Mouse (Mus musculus) heart, adult 2 months (tissue): Measurements from ENCODE around the gene Xrcc4. TPM values are rescaled to one million over a fixed set of nuclear protein-coding genes. Genes with fewer than 3 reads are reported as not detected.
A peak's percentile ranks its signal among the peaks of the same experiment; 100 is the strongest.

Experiments
- DNase-seq, 2 experiments: peaks; one replicate each; pipeline ENCODE4 v3.0.0; 2021
- H3K27ac ChIP-seq: fragments of 200-600 bp; 2 replicates; pipeline ENCODE4 v1.8.1; 2022
- H3K27me3 ChIP-seq: fragments of 200-500 bp; 2 replicates; pipeline ENCODE4 v1.6.1; 2012; ENCODE audit warnings: mild to moderate bottlenecking, low read length, inconsistent platforms, mixed read lengths; ENCODE audit not compliant: control insufficient read depth, insufficient read depth
- H3K36me3 ChIP-seq: fragments of 200-500 bp; 2 replicates; pipeline ENCODE4 v1.6.1; 2012; ENCODE audit warnings: low read length, inconsistent platforms; ENCODE audit not compliant: control insufficient read depth, insufficient read depth
- H3K4me1 ChIP-seq: fragments of 200-500 bp; 2 replicates; pipeline ENCODE4 v1.6.1; 2011; ENCODE audit warnings: low read length; ENCODE audit not compliant: control insufficient read depth, insufficient read depth
- H3K4me3 ChIP-seq: fragments of 200-600 bp; 2 replicates; pipeline ENCODE4 v1.8.1; 2022
- H3K79me2 ChIP-seq: fragments of 200-500 bp; replicated peaks from 2 replicates; pipeline ENCODE4 v1.6.1; 2012; ENCODE audit warnings: mild to moderate bottlenecking, inconsistent platforms, low read length, moderate library complexity, mixed read lengths; ENCODE audit not compliant: control insufficient read depth, insufficient read depth
- H3K9ac ChIP-seq: fragments of 200-500 bp; 2 replicates; pipeline ENCODE4 v1.6.1; 2012; ENCODE audit warnings: low read depth, mild to moderate bottlenecking, control low read depth, inconsistent platforms, low read length, mixed read lengths
- CTCF ChIP-seq: fragments of 200-600 bp; IDR thresholded peaks from 2 replicates; pipeline ENCODE4 v1.8.1; 2022; ENCODE audit warnings: antibody characterized with exemption, mild to moderate bottlenecking, moderate library complexity
- EP300 ChIP-seq: fragments of 200-500 bp; IDR thresholded peaks from 2 replicates; pipeline ENCODE4 v1.6.1; 2011; ENCODE audit warnings: low read depth, low read length, control low read depth; ENCODE audit not compliant: insufficient read depth
- POLR2A ChIP-seq: fragments of 200-500 bp; IDR thresholded peaks from 2 replicates; pipeline ENCODE4 v1.6.1; 2011; ENCODE audit warnings: mild to moderate bottlenecking, low read depth, low read length, control low read depth; ENCODE audit not compliant: insufficient read depth
- WGBS: fragments of 180-500 bp; shearing (Covaris S2); methylation state at CpG from one replicate; pipeline ENCODE4 v1.1.7; 2018; 5-methylcytosine and 5-hydroxymethylcytosine counted together
- intact Hi-C: fragments of 180-260 bp; cut with DNase I; formaldehyde crosslinking; loops from one replicate; pipeline ENCODE4 v1.15.1; 2025
- polyA plus RNA-seq: library from polyadenylated mRNA; depleted of rRNA; stranded (reverse); fragments of >200 nt; gene quantifications from 2 replicates; pipeline ENCODE4 v1.2.3, GENCODE M21; 2012
- total RNA-seq, 2 experiments: library from RNA; stranded (reverse); gene quantifications; 2 replicates each; pipeline ENCODE4 v1.2.3; 2021

The Xrcc4 gene
- total and polyA plus RNA-seq, 3 experiments, result 1.5 to 10.0 (median 8.8) TPM

DNA sequence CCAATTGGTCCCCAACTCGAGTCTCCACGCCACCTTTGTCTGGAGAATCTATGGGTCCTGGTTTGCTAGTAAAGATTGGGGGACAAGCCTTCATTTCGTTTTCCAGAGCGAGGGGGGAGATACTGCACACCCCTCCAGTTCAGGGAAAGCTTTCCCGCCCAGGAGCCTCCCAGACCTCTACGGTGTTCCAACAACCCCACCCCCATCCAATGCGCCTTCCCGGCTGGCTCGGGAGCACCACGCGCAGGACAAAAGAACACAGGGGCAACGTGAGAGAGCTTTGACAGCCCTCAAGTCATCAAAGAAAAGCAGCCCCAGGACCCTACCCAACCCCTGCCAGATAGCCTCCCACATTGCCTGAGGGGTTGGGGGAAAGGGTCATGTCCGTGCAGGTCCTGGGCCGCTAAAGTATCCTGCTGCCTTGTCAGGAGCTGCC, 348.3 kb downstream of the Xrcc4 start:
- DNase-seq, result peak; percentile 37 to 54
- H3K27me3 ChIP-seq, result peaks cover 8% of the 10 kb centered on the region
- peak overlapping the region; percentile 7 for H3K9ac ChIP-seq
- H3K4me1 ChIP-seq, result peaks cover 5% of the 10 kb centered on the region
- no peaks in the 10 kb centered on the region for H3K79me2 ChIP-seq
- WGBS, result under 1% methylated on average over 14 of the region's 14 CpGs
- peak overlapping the region; percentile 54 for H3K4me3 ChIP-seq
- 0 out of 2 replicates have a peak, but pooled peaks cover 2% of the 10 kb centered on the region for H3K36me3 ChIP-seq
- H3K27ac ChIP-seq, result peak overlapping the region; percentile 59
- TF ChIP-seq EP300, result no peak
- TF ChIP-seq CTCF, result no peak
- no peak for TF ChIP-seq POLR2A
- intact Hi-C loops, result loop anchor here (5.0 to 10.0 kb wide), 2 partner anchors 344 to 776 kb away; partner anchors contain the start of genes Tmem167 and Xrcc4

DNA sequence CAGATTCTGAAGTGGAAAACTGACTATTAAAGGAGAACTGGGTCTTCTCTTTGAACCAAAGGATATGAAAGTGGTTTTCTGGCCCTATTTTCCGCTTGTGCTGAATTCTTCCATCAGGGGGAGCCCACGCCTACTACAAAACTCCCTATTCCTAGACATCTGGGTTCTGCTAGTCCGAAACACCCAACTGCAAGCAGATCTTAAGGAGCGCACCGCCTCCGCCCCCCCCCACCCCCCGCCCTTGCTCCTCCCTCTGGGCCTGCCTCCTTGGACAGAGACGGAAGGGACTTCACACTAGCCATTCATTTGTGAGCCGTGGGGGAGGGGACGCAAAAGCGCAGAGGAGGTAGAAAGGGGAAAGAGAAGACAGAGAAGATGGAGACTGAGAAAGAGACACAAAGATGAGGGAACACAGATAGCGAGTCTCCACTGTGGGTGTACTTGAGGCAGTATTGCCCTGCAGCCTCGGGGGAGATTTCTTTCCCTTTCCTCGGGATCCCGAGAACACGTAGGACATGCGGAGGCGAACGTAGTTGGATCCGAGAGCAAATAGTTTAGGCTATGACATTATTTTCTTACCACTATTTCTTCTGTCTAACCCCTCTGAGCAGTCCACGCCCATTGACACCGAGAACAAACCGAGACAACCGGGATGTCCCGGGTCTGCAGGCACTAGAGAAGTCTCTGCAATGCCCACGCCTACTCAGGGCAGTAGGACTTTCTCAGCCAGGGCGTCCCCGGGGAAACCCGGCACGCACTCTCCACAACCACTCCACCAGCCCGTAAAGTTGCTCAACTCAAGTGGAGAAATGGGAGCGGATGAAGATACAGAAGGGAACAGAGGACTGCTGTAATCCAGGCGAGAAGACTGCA, 348.9 kb downstream of the Xrcc4 start:
- no peak; the same call in 1 of the 2 replicates for TF ChIP-seq POLR2A
- TF ChIP-seq EP300, result no peak
- peak; percentile 74 for TF ChIP-seq CTCF
- H3K27me3 ChIP-seq, result peaks cover 8% of the 10 kb centered on the region
- H3K79me2 ChIP-seq, result no peaks in the 10 kb centered on the region
- DNase-seq, result peak; percentile 69 to 71
- H3K27ac ChIP-seq, result peak overlapping the region; percentile 66
- under 1% methylated on average over 33 of the region's 33 CpGs for WGBS
- H3K36me3 ChIP-seq, result 0 out of 2 replicates have a peak, but pooled peaks cover 2% of the 10 kb centered on the region
- intact Hi-C loops, result loop anchor here (5.0 to 10.0 kb wide), 2 partner anchors 344 to 777 kb away; partner anchors contain the start of genes Tmem167 and Xrcc4
- peaks cover 5% of the 10 kb centered on the region for H3K4me1 ChIP-seq
- peak overlapping the region; percentile 54 for H3K4me3 ChIP-seq
- peak overlapping the region; percentile 14 for H3K9ac ChIP-seq

- TF ChIP-seq EP300 (no peak), CTCF (no peak), POLR2A (no peak)
- intact Hi-C loops, result loop anchor here (5.0 to 10.0 kb wide), 2 partner anchors 345 to 778 kb away; partner anchors contain the start of genes Tmem167 and Xrcc4
- peak overlapping the region; percentile 66 for H3K27ac ChIP-seq
- H3K36me3 ChIP-seq, result 0 out of 2 replicates have a peak, but pooled peaks cover 2% of the 10 kb centered on the region
- peaks cover 8% of the 10 kb centered on the region for H3K27me3 ChIP-seq
- no peak for DNase-seq
- H3K9ac ChIP-seq, result peak overlapping the region; percentile 14
- WGBS, result 0% methylated on average over 24 of the region's 24 CpGs
- H3K79me2 ChIP-seq, result no peaks in the 10 kb centered on the region
- peak overlapping the region; percentile 54 for H3K4me3 ChIP-seq
- peaks cover 5% of the 10 kb centered on the region for H3K4me1 ChIP-seq
Measured at GRCm38 (mm10) chr13:89739696-89740242, 349.6 kb downstream of the Xrcc4 start.

GRCm38 (mm10) chr13:89738776-89739695, 350.4 kb downstream of the Xrcc4 start:
- Histone ChIP-seq H3K4me3 (peak overlapping the region; percentile 54), H3K9ac (peak overlapping the region; percentile 7), H3K36me3 (0 out of 2 replicates have a peak, but pooled peaks cover 2% of the 10 kb centered on the region), H3K79me2 (no peaks in the 10 kb centered on the region), H3K27ac (peak overlapping the region; percentile 66), H3K27me3 (peaks cover 8% of the 10 kb centered on the region), H3K4me1 (peaks cover 5% of the 10 kb centered on the region)
- DNase-seq, result peak; percentile 86 to 90
- intact Hi-C loops, result no loop called here
- no peak for TF ChIP-seq CTCF
- TF ChIP-seq POLR2A, result 0 out of 2 replicates have a peak, but pooled peaks have one; percentile 35
- 0 out of 2 replicates have a peak, but pooled peaks have one; percentile 32 for TF ChIP-seq EP300
- WGBS, result 3% methylated on average over 31 of the region's 31 CpGs

DNA sequence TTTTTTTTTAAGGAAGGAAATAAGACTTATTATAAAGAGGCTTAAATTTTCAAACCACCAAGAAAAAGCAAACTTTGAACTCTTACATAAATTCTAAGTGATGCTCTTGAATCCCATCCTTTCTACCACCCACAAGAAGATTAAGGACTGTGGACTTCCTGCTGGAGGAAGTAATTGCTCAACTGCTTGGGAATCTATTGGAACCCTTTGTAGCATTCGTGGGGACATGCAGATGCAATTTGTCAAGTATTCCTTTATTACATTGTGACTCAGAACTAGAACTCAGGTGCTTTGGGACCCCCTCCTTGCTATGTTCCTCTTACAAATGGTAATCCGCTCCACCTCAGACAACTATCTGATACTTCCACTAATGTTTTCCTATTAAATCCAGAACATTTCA, 351.1 kb downstream of the Xrcc4 start:
- no peak for DNase-seq
- Histone ChIP-seq H3K4me1 (peaks cover 5% of the 10 kb centered on the region), H3K27me3 (peaks cover 8% of the 10 kb centered on the region), H3K79me2 (no peaks in the 10 kb centered on the region), H3K27ac (peak overlapping the region; percentile 53; the same call in 1 of the 2 replicates), H3K36me3 (0 out of 2 replicates have a peak, but pooled peaks cover 2% of the 10 kb centered on the region), H3K9ac (no peak overlapping the region), H3K4me3 (no peak overlapping the region)
- TF ChIP-seq POLR2A (no peak), CTCF (no peak), EP300 (no peak)
- intact Hi-C loops, result no loop called here
- 56% methylated on average over 2 of the region's 2 CpGs for WGBS
